In the genomic region with DNA sequence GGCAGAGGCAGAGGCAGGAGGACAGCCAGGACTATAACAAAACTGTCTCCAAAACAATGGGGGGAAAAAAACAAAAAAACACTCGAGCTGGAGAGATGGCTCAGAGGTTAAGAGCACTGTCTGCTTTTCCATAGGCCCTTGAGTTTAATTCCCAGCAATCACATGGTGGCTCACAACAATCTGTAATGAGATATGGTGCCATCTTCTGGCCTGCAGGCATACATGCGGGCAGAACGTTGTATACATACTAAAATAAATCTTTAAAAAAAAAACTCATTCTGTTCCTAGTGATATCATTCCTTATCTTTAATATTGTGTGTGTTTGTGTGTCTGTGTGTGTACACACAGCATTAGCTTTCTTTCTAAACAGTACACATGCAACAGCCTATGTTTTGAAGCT, we compare ENCODE assay signal across 19 mouse cellular contexts. TPM values are rescaled to one million over a fixed set of nuclear protein-coding genes. Genes with fewer than 3 reads are reported as not detected.
DNase-seq lines count a peak whose midpoint lies in the region; ATAC-seq and TF ChIP-seq lines count a peak whose summit lies in the region.
"Had no signal": no experiment of that assay in that cellular context is flagged by ENCODE, and none has a peak within 500 bp of the region (broad histone marks: within the 10 kb centered on the region; RNA-seq: fewer than 3 reads in every experiment).

No protein-coding gene starts in this region.

- H3K4me1 ChIP-seq in heart, postnatal 0 days (ENCODE audit: control insufficient read depth, insufficient read depth), result no peaks in the 10 kb centered on the region; the same call in 1 of the 2 replicates
- H3K4me1 ChIP-seq in lung, embryonic 14.5 days (ENCODE audit: insufficient read depth), result no peaks in the 10 kb centered on the region
- no peaks in the 10 kb centered on the region; the same call in 1 of the 2 replicates for H3K4me1 ChIP-seq in G1E (ENCODE audit: insufficient read depth, low read depth, low read length)
- H3K4me1 ChIP-seq: embryonic facial prominence, embryonic 13.5 days; forebrain, embryonic 13.5 days; heart, embryonic 13.5 days; hindbrain, embryonic 13.5 days had no signal

- TF ChIP-seq CTCF in heart, postnatal 0 days (IDR thresholded peaks at IDR 0.05; ENCODE audit: low read depth), result peak; percentile 10; the same call in 1 of the 2 replicates
- TF ChIP-seq CTCF in lung, embryonic 14.5 days (IDR thresholded peaks at IDR 0.05; ENCODE audit: low read depth), result peak; percentile 15; the same call in 1 of the 2 replicates
- no peak for TF ChIP-seq CTCF in G1E (IDR thresholded peaks at IDR 0.05; ENCODE audit: low read depth, low read length)

- ATAC-seq in heart, postnatal 0 days (ENCODE audit: insufficient read depth, low read depth), result no peak
- ATAC-seq in lung, embryonic 14.5 days (ENCODE audit: insufficient read depth), result no peak; the same call in 1 of the 2 replicates
- ATAC-seq in G1E (ENCODE audit: extremely low read depth, insufficient number of reproducible peaks, low FRiP score, poor library complexity, severe bottlenecking), result 0 out of 2 replicates have a peak, but pooled peaks have one; percentile 28
- ATAC-seq in megakaryocyte-erythroid progenitor cell, adult 5-6 weeks (replicated peaks; ENCODE audit: low FRiP score, low TSS enrichment, poor library complexity, severe bottlenecking), result 0 out of 2 replicates have a peak, but pooled peaks have one; percentile 22
- ATAC-seq in cerebellum, adult (ENCODE audit: insufficient number of reproducible peaks, low FRiP score, low TSS enrichment), result no peak
- ATAC-seq: forebrain, embryonic 13.5 days had no signal

- WGBS in heart, postnatal 0 days, result 44% methylated on average over 3 of the region's 3 CpGs
- WGBS in lung, embryonic 14.5 days, result 57% methylated on average over 3 of the region's 3 CpGs

- no peak overlapping the region for H3K4me2 ChIP-seq in heart, postnatal 0 days (ENCODE audit: low read depth, low read length)
- no peak overlapping the region for H3K4me2 ChIP-seq in lung, embryonic 14.5 days
- H3K4me2 ChIP-seq: embryonic facial prominence, embryonic 13.5 days; forebrain, embryonic 13.5 days; heart, embryonic 13.5 days; hindbrain, embryonic 13.5 days had no signal

- intact Hi-C loops in heart, postnatal 10 days (cut with DNase I), result no loop called here

- H3K27me3 ChIP-seq in heart, postnatal 0 days (ENCODE audit: control insufficient read depth, insufficient read depth, low read length), result no peaks in the 10 kb centered on the region
- no peaks in the 10 kb centered on the region for H3K27me3 ChIP-seq in lung, embryonic 14.5 days (ENCODE audit: insufficient read depth, low read length)
- H3K27me3 ChIP-seq in G1E (ENCODE audit: insufficient read depth, low read length), result no peaks in the 10 kb centered on the region
- H3K27me3 ChIP-seq: embryonic facial prominence, embryonic 13.5 days; forebrain, embryonic 13.5 days; heart, embryonic 13.5 days; hindbrain, embryonic 13.5 days had no signal

- no peak overlapping the region for H3K9ac ChIP-seq in heart, postnatal 0 days (replicated peaks; ENCODE audit: low read depth, low read length)
- H3K9ac ChIP-seq in lung, embryonic 14.5 days, result no peak overlapping the region
- H3K9ac ChIP-seq: embryonic facial prominence, embryonic 13.5 days; forebrain, embryonic 13.5 days; heart, embryonic 13.5 days; hindbrain, embryonic 13.5 days had no signal

- no peaks in the 10 kb centered on the region for H3K9me3 ChIP-seq in heart, postnatal 0 days (replicated peaks; ENCODE audit: control insufficient read depth, low read length)
- H3K9me3 ChIP-seq in lung, embryonic 14.5 days (ENCODE audit: low read depth, low read length), result no peaks in the 10 kb centered on the region
- no peaks in the 10 kb centered on the region for H3K9me3 ChIP-seq in G1E (replicated peaks)
- H3K9me3 ChIP-seq: embryonic facial prominence, embryonic 13.5 days; forebrain, embryonic 13.5 days; heart, embryonic 13.5 days; hindbrain, embryonic 13.5 days had no signal

- H3K36me3 ChIP-seq in heart, postnatal 0 days (replicated peaks; ENCODE audit: control insufficient read depth, insufficient read depth, low read length), result peaks cover 86% of the 10 kb centered on the region
- H3K36me3 ChIP-seq in lung, embryonic 14.5 days (ENCODE audit: insufficient read depth), result peaks cover 89% of the 10 kb centered on the region
- peaks cover 91% of the 10 kb centered on the region for H3K36me3 ChIP-seq in G1E (replicated peaks)

- no peak overlapping the region for H3K4me3 ChIP-seq in heart, postnatal 0 days (ENCODE audit: low read depth, low read length)
- no peak overlapping the region for H3K4me3 ChIP-seq in lung, embryonic 14.5 days (ENCODE audit: low read depth, low read length)
- H3K4me3 ChIP-seq in G1E (ENCODE audit: low read depth, low read length), result no peak overlapping the region
- H3K4me3 ChIP-seq: embryonic facial prominence, embryonic 13.5 days; forebrain, embryonic 13.5 days; heart, embryonic 13.5 days; hindbrain, embryonic 13.5 days; myocyte had no signal

- no peak for TF ChIP-seq EP300 in heart, postnatal 0 days (IDR thresholded peaks at IDR 0.05; ENCODE audit: low read depth)

- no peak overlapping the region for H3K27ac ChIP-seq in heart, postnatal 0 days (ENCODE audit: low read depth)
- no peak overlapping the region for H3K27ac ChIP-seq in lung, embryonic 14.5 days (ENCODE audit: low read depth)
- H3K27ac ChIP-seq: embryonic facial prominence, embryonic 13.5 days; forebrain, embryonic 13.5 days; heart, embryonic 13.5 days; hindbrain, embryonic 13.5 days had no signal

- DNase-seq in heart, postnatal 0 days (ENCODE audit: low spot score), result no peak
- DNase-seq in heart, postnatal 10 days, result no peak
- peak; percentile 24 for DNase-seq in lung, embryonic 14.5 days
- no peak for DNase-seq in lung, adult 18-20 months
- no peak for DNase-seq in G1E (ENCODE audit: low spot score)
- DNase-seq in thymus, postnatal 36 days, result no peak
- DNase-seq: cerebellum, postnatal 14 days; gastrocnemius, postnatal 25 days; kidney, postnatal 14 days; lung, postnatal 4 days; right cerebral cortex, postnatal 25 days; thymus, postnatal 25 days had no signal

RNA-seq across cellular contexts. Expression of a gene that starts 14.8 kb away (rescaled TPM):
- total RNA-seq in heart, postnatal 0 days (2014; rRNA removed; ENCODE audit: low replicate concordance), result 118 and 119 TPM in 2 replicates
- polyA plus RNA-seq in heart, postnatal 0 days (2015; fragmentation: Nextera tagmentation; extraction: Ambion mirVana), result 172 and 173 TPM in 2 replicates
- 100 to 1,000 TPM; 115 to 139 TPM for total RNA-seq in heart, postnatal 10 days (2021)
- 313 and 342 TPM in 2 replicates for polyA plus RNA-seq in lung, embryonic 14.5 days (2014; fragmentation: Nextera tagmentation; extraction: Ambion mirVana)
- 522 and 578 TPM in 2 replicates for total RNA-seq in G1E (2014; fragmentation: Nextera tagmentation)
- 670 and 758 TPM in 2 replicates for total RNA-seq in G1E (2017)
- 31.8 and 35.3 TPM in 2 replicates for polyA plus RNA-seq in G1E (2012)
- 192 and 240 TPM in 2 replicates for total RNA-seq in megakaryocyte-erythroid progenitor cell, adult 5-6 weeks (2014; fragmentation: Nextera tagmentation)
- 311 and 350 TPM in 2 replicates for total RNA-seq in megakaryocyte-erythroid progenitor cell, adult 5-6 weeks (2017)

RNA-seq across cellular contexts. Expression of a gene that starts 40.1 kb away (rescaled TPM):
- 11.5 and 12.1 TPM in 2 replicates for total RNA-seq in heart, postnatal 0 days (2014; rRNA removed; ENCODE audit: low replicate concordance)
- polyA plus RNA-seq in heart, postnatal 0 days (2015; fragmentation: Nextera tagmentation; extraction: Ambion mirVana), result 28.9 and 32.2 TPM in 2 replicates
- total RNA-seq in heart, postnatal 10 days (2021), result 10 to 100 TPM; 34.8 to 38.7 TPM
- polyA plus RNA-seq in lung, embryonic 14.5 days (2014; fragmentation: Nextera tagmentation; extraction: Ambion mirVana), result 21.1 and 22.9 TPM in 2 replicates
- total RNA-seq in G1E (2014; fragmentation: Nextera tagmentation), result 29.8 and 50.3 TPM in 2 replicates
- 36.2 and 48.2 TPM in 2 replicates for total RNA-seq in G1E (2017)
- polyA plus RNA-seq in G1E (2012), result 3.6 and 4.7 TPM in 2 replicates
- 10.8 and 15.6 TPM in 2 replicates for total RNA-seq in megakaryocyte-erythroid progenitor cell, adult 5-6 weeks (2014; fragmentation: Nextera tagmentation)
- 15.7 and 29.5 TPM in 2 replicates for total RNA-seq in megakaryocyte-erythroid progenitor cell, adult 5-6 weeks (2017)

Comparison
In these comparisons a context has a peak if more than half of its experiments do, and no peak if none do; other contexts are left out.
1. ATAC-seq: peak in G1E (single experiment) and megakaryocyte-erythroid progenitor cell, adult 5-6 weeks (single experiment); none in heart, postnatal 0 days (single experiment), lung, embryonic 14.5 days (single experiment) and cerebellum, adult (single experiment).